Mouse (Mus musculus) spleen, adult 2 months (tissue): ENCODE data around the gene Gm17490. TPM values are rescaled to one million over a fixed set of nuclear protein-coding genes. Genes with fewer than 3 reads are reported as not detected.
A peak's percentile ranks its signal among the peaks of the same experiment; 100 is the strongest.

ENCODE experiments used
- DNase-seq, 2 experiments: peaks; one replicate each; pipeline versions ENCODE4 v3.0.0 to v3.0.0-alpha.2; 2012 to 2021; ENCODE audit warnings: low spot score in 2 of 2, low read depth in 1 of 2
- H3K27ac ChIP-seq: fragments of 200-500 bp; 2 replicates; pipeline ENCODE4 v1.5.1; 2012; ENCODE audit warnings: low read length, inconsistent platforms; ENCODE audit not compliant: insufficient read depth
- H3K27me3 ChIP-seq: fragments of 200-500 bp; 2 replicates; pipeline ENCODE4 v1.6.1; 2012; ENCODE audit warnings: mild to moderate bottlenecking, moderate library complexity, low read length, inconsistent platforms; ENCODE audit not compliant: control insufficient read depth, insufficient read depth
- H3K36me3 ChIP-seq: fragments of 200-500 bp; 2 replicates; pipeline ENCODE4 v1.6.1; 2012; ENCODE audit warnings: mild to moderate bottlenecking, low read length, inconsistent platforms; ENCODE audit not compliant: control insufficient read depth, insufficient read depth
- H3K4me1 ChIP-seq: fragments of 200-500 bp; 2 replicates; pipeline ENCODE4 v1.6.1; 2011; ENCODE audit warnings: inconsistent platforms; ENCODE audit not compliant: control insufficient read depth, insufficient read depth, insufficient read length
- H3K4me3 ChIP-seq: fragments of 200-500 bp; 2 replicates; pipeline ENCODE4 v1.5.1; 2011; ENCODE audit warnings: mild to moderate bottlenecking, inconsistent platforms; ENCODE audit not compliant: insufficient read depth, insufficient read length; ENCODE audit errors: extremely low read depth
- CTCF ChIP-seq: fragments of 200-500 bp; IDR thresholded peaks from 2 replicates; pipeline ENCODE4 v1.5.1; 2011; ENCODE audit warnings: mild to moderate bottlenecking, inconsistent platforms; ENCODE audit not compliant: insufficient read depth, insufficient read length, insufficient replicate concordance; ENCODE audit errors: extremely low read depth
- POLR2A ChIP-seq: fragments of 200-500 bp; IDR thresholded peaks from 2 replicates; pipeline ENCODE4 v1.6.1; 2011; ENCODE audit warnings: low read depth, low read length, inconsistent platforms
- WGBS: fragments of 180-500 bp; shearing (Covaris S2); methylation state at CpG from one replicate; pipeline ENCODE4 v1.1.7; 2018; 5-methylcytosine and 5-hydroxymethylcytosine counted together
- polyA plus RNA-seq: library from polyadenylated mRNA; depleted of rRNA; stranded (reverse); fragments of >200 nt; gene quantifications from 2 replicates; pipeline ENCODE4 v1.2.3, GENCODE M21; 2012

Gm17490 gene
- polyA plus RNA-seq, 1 experiment = not detected

- peak overlapping the region; percentile 58 for H3K27ac ChIP-seq
These were observed 36.3 kb upstream of the Gm17490 start for GRCm38 (mm10) chr2:11662143-11662906.

GRCm38 (mm10) chr2:11659263-11659662 is 33.2 kb upstream of the Gm17490 start:
- TF ChIP-seq POLR2A (no peak), CTCF (no peak)
- no peak overlapping the region for H3K27ac ChIP-seq
- peaks cover 38% of the 10 kb centered on the region for H3K4me1 ChIP-seq
- WGBS = 15% methylated on average over 2 of the region's 2 CpGs
- no peaks in the 10 kb centered on the region for H3K27me3 ChIP-seq
- no peaks in the 10 kb centered on the region for H3K36me3 ChIP-seq
- DNase-seq = no peak
- H3K4me3 ChIP-seq = no peak overlapping the region

More at GRCm38 (mm10) chr2:11662143-11662906, 36.3 kb upstream of the Gm17490 start:
- Histone ChIP-seq H3K4me1 (peaks cover 29% of the 10 kb centered on the region), H3K36me3 (no peaks in the 10 kb centered on the region), H3K27me3 (no peaks in the 10 kb centered on the region), H3K4me3 (no peak overlapping the region)
- DNase-seq = peak; percentile 29 to 39
- TF ChIP-seq CTCF = no peak
- TF ChIP-seq POLR2A = no peak
- 30% methylated on average over 6 of the region's 6 CpGs for WGBS

- Histone ChIP-seq H3K36me3 (no peaks in the 10 kb centered on the region), H3K4me1 (peaks cover 42% of the 10 kb centered on the region), H3K4me3 (no peak overlapping the region), H3K27ac (no peak overlapping the region; the same call in 1 of the 2 replicates), H3K27me3 (no peaks in the 10 kb centered on the region)
- no peak for DNase-seq
- 15% methylated on average over 2 of the region's 2 CpGs for WGBS
- TF ChIP-seq POLR2A (no peak), CTCF (no peak)
These were observed 31.5 kb upstream of the Gm17490 start for GRCm38 (mm10) chr2:11657581-11657980.

GRCm38 (mm10) chr2:11654990-11655931 is 29.2 kb upstream of the Gm17490 start:
- WGBS = 31% methylated on average over 9 of the region's 9 CpGs
- Histone ChIP-seq H3K4me1 (peaks cover 36% of the 10 kb centered on the region), H3K36me3 (no peaks in the 10 kb centered on the region), H3K27me3 (no peaks in the 10 kb centered on the region), H3K4me3 (no peak overlapping the region), H3K27ac (peak overlapping the region; percentile 40; the same call in 1 of the 2 replicates)
- TF ChIP-seq POLR2A (no peak), CTCF (no peak)
- DNase-seq = no peak

GRCm38 (mm10) chr2:11653780-11654179 is 27.7 kb upstream of the Gm17490 start:
- H3K4me3 ChIP-seq = 0 out of 2 replicates have a peak overlapping the region, but pooled peaks have one; percentile 4
- peak overlapping the region; percentile 76 for H3K27ac ChIP-seq
- DNase-seq = no peak
- no peaks in the 10 kb centered on the region for H3K27me3 ChIP-seq
- no peaks in the 10 kb centered on the region for H3K36me3 ChIP-seq
- 33% methylated on average over 5 of the region's 5 CpGs for WGBS
- TF ChIP-seq CTCF (no peak), POLR2A (no peak)
- H3K4me1 ChIP-seq = peaks cover 26% of the 10 kb centered on the region

- peaks cover 22% of the 10 kb centered on the region for H3K4me1 ChIP-seq
- TF ChIP-seq CTCF (no peak), POLR2A (no peak)
- DNase-seq = peak; percentile 62 to 80
- 1% methylated on average over 6 of the region's 6 CpGs for WGBS
- H3K4me3 ChIP-seq = no peak overlapping the region
- no peaks in the 10 kb centered on the region for H3K27me3 ChIP-seq
- H3K27ac ChIP-seq = peak overlapping the region; percentile 76
- no peaks in the 10 kb centered on the region for H3K36me3 ChIP-seq
These were observed 27.3 kb upstream of the Gm17490 start for GRCm38 (mm10) chr2:11653330-11653729.

GRCm38 (mm10) chr2:11652780-11653179 is 26.7 kb upstream of the Gm17490 start:
- Histone ChIP-seq H3K4me1 (peaks cover 20% of the 10 kb centered on the region), H3K36me3 (no peaks in the 10 kb centered on the region), H3K4me3 (no peak overlapping the region), H3K27me3 (no peaks in the 10 kb centered on the region), H3K27ac (no peak overlapping the region; the same call in 1 of the 2 replicates)
- 64% methylated on average over 2 of the region's 2 CpGs for WGBS
- TF ChIP-seq CTCF = no peak
- TF ChIP-seq POLR2A = no peak
- no peak for DNase-seq
